Comparison of ENCODE assay signal across 14 mouse cellular contexts in the genomic region with DNA sequence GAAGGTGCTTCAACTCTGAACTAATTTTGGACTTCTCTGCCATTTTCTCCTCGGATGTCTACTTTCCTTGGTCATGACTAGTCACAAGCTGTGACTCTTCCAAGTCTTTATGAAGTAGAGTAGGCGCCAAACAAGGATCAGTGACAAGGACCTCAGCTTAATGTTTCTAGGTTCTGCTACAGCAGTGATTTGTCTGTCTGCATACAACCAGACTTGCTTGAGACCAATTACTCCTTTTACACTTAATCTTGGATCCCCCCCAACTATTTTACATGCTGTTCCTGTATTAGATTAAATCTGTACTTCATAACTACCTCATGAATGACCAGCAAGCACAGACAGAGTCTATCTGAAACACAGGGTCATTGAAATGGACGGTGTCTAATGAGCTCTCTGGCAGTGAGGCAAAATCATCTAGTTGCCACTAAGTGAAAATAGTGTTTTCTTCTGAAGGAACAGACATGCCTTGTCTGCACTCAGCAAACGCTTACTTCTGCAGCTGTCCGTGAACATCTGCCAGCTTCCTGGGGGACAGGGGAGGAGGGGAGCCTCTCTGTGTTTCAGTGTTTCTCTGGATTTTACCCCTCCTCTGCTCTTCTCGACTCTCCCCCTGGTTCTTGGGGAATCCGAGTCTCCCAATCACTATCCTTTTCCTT.
DNase-seq lines count a peak whose midpoint lies in the region; ATAC-seq lines count a peak whose summit lies in the region.
"Had no signal": no experiment of that assay in that cellular context is flagged by ENCODE, and none has a peak within 500 bp of the region (broad histone marks: within the 10 kb centered on the region; RNA-seq: fewer than 3 reads in every experiment).

No protein-coding gene starts in this region.

- H3K27me3 ChIP-seq in midbrain, embryonic 11.5 days (ENCODE audit: control insufficient read depth, insufficient read depth, low read length) = no peaks in the 10 kb centered on the region
- H3K27me3 ChIP-seq in midbrain, embryonic 10.5 days (ENCODE audit: low read depth, poor library complexity, severe bottlenecking) = no peaks in the 10 kb centered on the region
- H3K27me3 ChIP-seq in limb, embryonic 15.5 days = no peaks in the 10 kb centered on the region
- H3K27me3 ChIP-seq: embryonic facial prominence, embryonic 13.5 days; forebrain, embryonic 15.5 days; hindbrain, embryonic 15.5 days had no signal

- no peak overlapping the region for H3K9ac ChIP-seq in midbrain, embryonic 11.5 days (ENCODE audit: low read length)
- no peak overlapping the region for H3K9ac ChIP-seq in limb, embryonic 15.5 days
- H3K9ac ChIP-seq: embryonic facial prominence, embryonic 13.5 days; forebrain, embryonic 15.5 days; hindbrain, embryonic 15.5 days; liver, postnatal 0 days had no signal

- WGBS in midbrain, embryonic 11.5 days = 85% methylated on average over 7 of the region's 7 CpGs
- WGBS in midbrain, embryonic 10.5 days = 86% methylated on average over 7 of the region's 7 CpGs
- 55% methylated on average over 7 of the region's 7 CpGs for WGBS in limb, embryonic 15.5 days

- no peak overlapping the region for H3K27ac ChIP-seq in midbrain, embryonic 11.5 days (ENCODE audit: low read depth, low read length)
- no peak overlapping the region for H3K27ac ChIP-seq in midbrain, embryonic 10.5 days (replicated peaks)
- H3K27ac ChIP-seq in limb, embryonic 15.5 days = no peak overlapping the region
- H3K27ac ChIP-seq: embryonic facial prominence, embryonic 13.5 days; forebrain, embryonic 15.5 days; hindbrain, embryonic 15.5 days had no signal

- ATAC-seq in midbrain, embryonic 11.5 days (ENCODE audit: low FRiP score) = no peak
- ATAC-seq in limb, embryonic 15.5 days (ENCODE audit: insufficient number of reproducible peaks, low FRiP score, low TSS enrichment, low read depth) = peak; percentile 48; the same call in 1 of the 2 replicates
- ATAC-seq: forebrain, embryonic 15.5 days; liver, postnatal 0 days had no signal

- H3K36me3 ChIP-seq in midbrain, embryonic 11.5 days (ENCODE audit: control insufficient read depth, insufficient read depth, low read length) = no peaks in the 10 kb centered on the region
- H3K36me3 ChIP-seq in midbrain, embryonic 10.5 days = no peaks in the 10 kb centered on the region
- H3K36me3 ChIP-seq in limb, embryonic 15.5 days = no peaks in the 10 kb centered on the region
- H3K36me3 ChIP-seq: embryonic facial prominence, embryonic 13.5 days; forebrain, embryonic 15.5 days; hindbrain, embryonic 15.5 days had no signal

- no peaks in the 10 kb centered on the region for H3K4me1 ChIP-seq in midbrain, embryonic 11.5 days (ENCODE audit: control insufficient read depth, insufficient read depth, low read length)
- H3K4me1 ChIP-seq in midbrain, embryonic 10.5 days = no peaks in the 10 kb centered on the region
- H3K4me1 ChIP-seq in limb, embryonic 15.5 days = peaks cover 11% of the 10 kb centered on the region
- H3K4me1 ChIP-seq: forebrain, embryonic 15.5 days; hindbrain, embryonic 15.5 days had no signal

- H3K4me3 ChIP-seq in midbrain, embryonic 11.5 days (ENCODE audit: low read depth, low read length) = no peak overlapping the region
- no peak overlapping the region for H3K4me3 ChIP-seq in midbrain, embryonic 10.5 days
- no peak overlapping the region for H3K4me3 ChIP-seq in limb, embryonic 15.5 days
- H3K4me3 ChIP-seq: embryonic facial prominence, embryonic 13.5 days; forebrain, embryonic 15.5 days; hindbrain, embryonic 15.5 days had no signal

- no peak overlapping the region for H3K4me2 ChIP-seq in midbrain, embryonic 11.5 days
- H3K4me2 ChIP-seq in limb, embryonic 15.5 days = no peak overlapping the region; the same call in 1 of the 2 replicates
- H3K4me2 ChIP-seq: embryonic facial prominence, embryonic 13.5 days; forebrain, embryonic 15.5 days; heart, embryonic 11.5 days; hindbrain, embryonic 15.5 days had no signal

- DNase-seq in cerebellum, postnatal 14 days = peak; percentile 5 to 17
- DNase-seq in cerebellum, adult 9-11 months = no peak
- peak; percentile 8 for DNase-seq in layer of hippocampus, adult 11-12 months (ENCODE audit: low spot score)
- DNase-seq in layer of hippocampus, adult 9-10 months (ENCODE audit: low spot score) = no peak
- peak; percentile 41 for DNase-seq in midbrain, embryonic 11.5 days (ENCODE audit: low spot score, missing footprints)
- DNase-seq in midbrain, embryonic 10.5 days (ENCODE audit: low spot score) = no peak
- no peak for DNase-seq in natural killer cell, adult 2 months (ENCODE audit: low spot score in 2 of 2)
- DNase-seq: cerebellum, adult 2 months; liver, postnatal 0 days had no signal

- no peaks in the 10 kb centered on the region for H3K9me3 ChIP-seq in midbrain, embryonic 11.5 days (ENCODE audit: control insufficient read depth, low read length)
- no peaks in the 10 kb centered on the region for H3K9me3 ChIP-seq in midbrain, embryonic 10.5 days (replicated peaks)
- H3K9me3 ChIP-seq in limb, embryonic 15.5 days = no peaks in the 10 kb centered on the region
- H3K9me3 ChIP-seq: embryonic facial prominence, embryonic 13.5 days; forebrain, embryonic 15.5 days; hindbrain, embryonic 15.5 days had no signal

Comparison
In these comparisons a context has a peak if more than half of its experiments do, and no peak if none do; other contexts are left out.
1. DNase-seq: peak in cerebellum, postnatal 14 days (2 of 2), layer of hippocampus, adult 11-12 months (single experiment) and midbrain, embryonic 11.5 days (single experiment); none in cerebellum, adult 9-11 months (single experiment), layer of hippocampus, adult 9-10 months (single experiment), midbrain, embryonic 10.5 days (single experiment) and natural killer cell, adult 2 months (0 of 2).